Mouse (Mus musculus): ENCODE measurements around the gene Vps35l. TPM values are rescaled to one million over a fixed set of nuclear protein-coding genes. Genes with fewer than 3 reads are reported as not detected.

Vps35l gene
- total RNA-seq, 2 experiments from 2014 or later: 50.7 to 51.1 TPM

GRCm38 (mm10) chr7:118731781-118732180 is 8.2 kb upstream of the Vps35l start:
- DNase-seq (ENCODE audit: low spot score in 2 of 2): no peak

- DNase-seq (ENCODE audit: low spot score in 2 of 2): no peak
These were observed 6.8 kb upstream of the Vps35l start for GRCm38 (mm10) chr7:118733225-118733624.

- no peak for DNase-seq (ENCODE audit: low spot score in 2 of 2)
These were observed 1.3 kb upstream of the Vps35l start for GRCm38 (mm10) chr7:118738730-118739129.

GRCm38 (mm10) chr7:118740532-118741338 is 709 bp downstream of the Vps35l start:
- DNase-seq (ENCODE audit: low spot score in 2 of 2): peak; percentile 90 to 95

GRCm38 (mm10) chr7:118742278-118742677 is 2.3 kb downstream of the Vps35l start:
- DNase-seq (ENCODE audit: low spot score in 2 of 2): no peak

- no peak for DNase-seq (ENCODE audit: low spot score in 2 of 2)
These were observed 4.7 kb downstream of the Vps35l start for GRCm38 (mm10) chr7:118744766-118745165.

GRCm38 (mm10) chr7:118747891-118748672 is 8.1 kb downstream of the Vps35l start:
- no peak for DNase-seq (ENCODE audit: low spot score in 2 of 2)

GRCm38 (mm10) chr7:118749706-118750105 is 9.7 kb downstream of the Vps35l start:
- DNase-seq (ENCODE audit: low spot score in 2 of 2): no peak

- no peak for DNase-seq (ENCODE audit: low spot score in 2 of 2)
These were observed 11.6 kb downstream of the Vps35l start for GRCm38 (mm10) chr7:118751625-118752024.

- no peak for DNase-seq (ENCODE audit: low spot score in 2 of 2)
These were observed 15.7 kb downstream of the Vps35l start for GRCm38 (mm10) chr7:118755756-118756155.

GRCm38 (mm10) chr7:118756490-118757265 is 16.7 kb downstream of the Vps35l start:
- no peak for DNase-seq (ENCODE audit: low spot score in 2 of 2)

GRCm38 (mm10) chr7:118758369-118758768 is 18.3 kb downstream of the Vps35l start:
- no peak for DNase-seq (ENCODE audit: low spot score in 2 of 2)

GRCm38 (mm10) chr7:118759372-118759771 is 19.3 kb downstream of the Vps35l start:
- no peak for DNase-seq (ENCODE audit: low spot score in 2 of 2)

GRCm38 (mm10) chr7:118763939-118764338 is 23.9 kb downstream of the Vps35l start:
- DNase-seq (ENCODE audit: low spot score in 2 of 2): no peak

GRCm38 (mm10) chr7:118764725-118765124 is 24.7 kb downstream of the Vps35l start:
- DNase-seq (ENCODE audit: low spot score in 2 of 2): no peak

- DNase-seq (ENCODE audit: low spot score in 2 of 2): no peak
These were observed 25.6 kb downstream of the Vps35l start for GRCm38 (mm10) chr7:118765604-118766003.

GRCm38 (mm10) chr7:118766119-118766833 is 26.2 kb downstream of the Vps35l start:
- DNase-seq (ENCODE audit: low spot score in 2 of 2): peak; percentile 43 to 51

- no peak for DNase-seq (ENCODE audit: low spot score in 2 of 2)
These were observed 26.8 kb downstream of the Vps35l start for GRCm38 (mm10) chr7:118766834-118767224.

GRCm38 (mm10) chr7:118769208-118769607 is 29.2 kb downstream of the Vps35l start:
- DNase-seq (ENCODE audit: low spot score in 2 of 2): no peak

- no peak for DNase-seq (ENCODE audit: low spot score in 2 of 2)
These were observed 29.6 kb downstream of the Vps35l start for GRCm38 (mm10) chr7:118769655-118770054.

GRCm38 (mm10) chr7:118773027-118773426 is 33.0 kb downstream of the Vps35l start:
- no peak for DNase-seq (ENCODE audit: low spot score in 2 of 2)
